Mouse (Mus musculus): ENCODE measurements around the gene Hmg20b.

Hmg20b gene

GRCm38 (mm10) chr10:81354738-81355477 is 4.6 kb upstream of the Hmg20b start:
- DNase-seq (ENCODE audit: low spot score in 2 of 2) = no peak

GRCm38 (mm10) chr10:81351678-81352291 is 1.5 kb upstream of the Hmg20b start:
- DNase-seq (ENCODE audit: low spot score in 2 of 2) = peak; percentile 57 to 74

GRCm38 (mm10) chr10:81349961-81350350 is 324 bp downstream of the Hmg20b start:
- DNase-seq (ENCODE audit: low spot score in 2 of 2) = no peak

GRCm38 (mm10) chr10:81349146-81349545 is 1.1 kb downstream of the Hmg20b start:
- peak in 1 of 2 experiments; percentile 64 for DNase-seq (ENCODE audit: low spot score in 2 of 2)

GRCm38 (mm10) chr10:81346453-81347067 is 3.7 kb downstream of the Hmg20b start:
- DNase-seq (ENCODE audit: low spot score in 2 of 2) = peak; percentile 69 to 71

GRCm38 (mm10) chr10:81345162-81345534 is 5.1 kb downstream of the Hmg20b start:
- no peak for DNase-seq (ENCODE audit: low spot score in 2 of 2)

- peak in 1 of 2 experiments; percentile 55 for DNase-seq (ENCODE audit: low spot score in 2 of 2)
These were observed 5.7 kb downstream of the Hmg20b start for GRCm38 (mm10) chr10:81344421-81345161.

- peak; percentile 53 to 64 for DNase-seq (ENCODE audit: low spot score in 2 of 2)
These were observed 7.4 kb downstream of the Hmg20b start, which contains the start of gene Gipc3 for GRCm38 (mm10) chr10:81342686-81343505. Gipc3 (minus strand) TSS chr10:81343266.

- DNase-seq (ENCODE audit: low spot score in 2 of 2) = peak; percentile 56 to 66
These were observed 8.8 kb downstream of the Hmg20b start for GRCm38 (mm10) chr10:81341333-81341949.

GRCm38 (mm10) chr10:81340551-81341332 is 9.5 kb downstream of the Hmg20b start:
- DNase-seq (ENCODE audit: low spot score in 2 of 2) = no peak

GRCm38 (mm10) chr10:81336558-81336957 is 13.7 kb downstream of the Hmg20b start:
- no peak for DNase-seq (ENCODE audit: low spot score in 2 of 2)

- no peak for DNase-seq (ENCODE audit: low spot score in 2 of 2)
These were observed 14.6 kb downstream of the Hmg20b start for GRCm38 (mm10) chr10:81335393-81336340.

GRCm38 (mm10) chr10:81334324-81334723 is 16.0 kb downstream of the Hmg20b start:
- DNase-seq (ENCODE audit: low spot score in 2 of 2) = no peak

GRCm38 (mm10) chr10:81332277-81332676 is 18.0 kb downstream of the Hmg20b start:
- no peak for DNase-seq (ENCODE audit: low spot score in 2 of 2)

- no peak for DNase-seq (ENCODE audit: low spot score in 2 of 2)
These were observed 20.3 kb downstream of the Hmg20b start for GRCm38 (mm10) chr10:81330007-81330406.

- DNase-seq (ENCODE audit: low spot score in 2 of 2) = peak; percentile 80 to 82
These were observed 20.9 kb downstream of the Hmg20b start for GRCm38 (mm10) chr10:81329194-81329975.

- peak; percentile 68 to 74 for DNase-seq (ENCODE audit: low spot score in 2 of 2)
These were observed 21.9 kb downstream of the Hmg20b start, which contains the start of gene Tbxa2r for GRCm38 (mm10) chr10:81328386-81328785. Tbxa2r (plus strand) TSS chr10:81328731.

- no peak for DNase-seq (ENCODE audit: low spot score in 2 of 2)
These were observed 22.3 kb downstream of the Hmg20b start for GRCm38 (mm10) chr10:81327959-81328358.
